Mouse (Mus musculus) spleen, adult 2 months (tissue): ENCODE results near the gene Hist2h2aa2.

Experiments
- CTCF ChIP-seq: fragments of 200-500 bp; IDR thresholded peaks from 2 replicates; pipeline ENCODE4 v1.5.1; 2011; ENCODE audit warnings: mild to moderate bottlenecking, inconsistent platforms; ENCODE audit not compliant: insufficient read depth, insufficient read length, insufficient replicate concordance; ENCODE audit errors: extremely low read depth
- POLR2A ChIP-seq: fragments of 200-500 bp; IDR thresholded peaks from 2 replicates; pipeline ENCODE4 v1.6.1; 2011; ENCODE audit warnings: low read depth, low read length, inconsistent platforms

- TF ChIP-seq CTCF (no peak), POLR2A (no peak)
These were observed 40.6 kb upstream of the Hist2h2aa2 start for GRCm38 (mm10) chr3:96280660-96281059.
